Mouse (Mus musculus): ENCODE data around the gene Ermap. TPM values are rescaled to one million over a fixed set of nuclear protein-coding genes. Genes with fewer than 3 reads are reported as not detected.

The Ermap gene
- polyA plus RNA-seq, 1 experiment = 0.08 TPM

DNA sequence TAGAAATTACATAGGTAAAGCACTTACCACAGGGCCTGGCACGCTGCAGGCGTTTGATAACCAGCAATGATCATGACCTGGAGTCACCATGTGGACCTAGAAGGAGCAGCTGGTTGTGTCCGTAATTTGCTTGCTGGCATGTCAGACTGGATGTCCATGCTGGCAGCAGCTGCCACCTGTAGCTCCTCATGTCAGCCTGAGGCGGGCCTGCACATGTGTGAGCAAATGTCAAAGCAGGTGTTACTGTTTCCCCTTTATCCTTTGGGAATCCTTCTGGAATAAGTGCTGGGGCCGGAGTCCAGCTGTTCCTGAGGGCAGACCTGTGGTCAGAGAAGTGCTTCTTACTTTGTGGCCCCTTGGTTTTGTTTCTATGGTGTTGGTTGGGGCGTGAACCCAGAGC lies 8.3 kb upstream of the Ermap start:
- H3K27me3 ChIP-seq (replicated peaks; ENCODE audit: control insufficient read depth, insufficient read depth, low read length) = no peaks in the 10 kb centered on the region
- H3K36me3 ChIP-seq (ENCODE audit: control insufficient read depth, insufficient read depth, low read length) = no peaks in the 10 kb centered on the region
- TF ChIP-seq POLR2A (IDR thresholded peaks at IDR 0.05; ENCODE audit: low read depth, low read length) = no peak
- TF ChIP-seq CTCF (conservative IDR thresholded peaks at IDR 0.05; ENCODE audit: insufficient read depth, insufficient read length, low read depth, low read length) = no peak
- WGBS = 87% methylated on average over 6 of the region's 6 CpGs
- DNase-seq = no peak
- H3K27ac ChIP-seq (ENCODE audit: insufficient read depth, low read depth, low read length) = no peak overlapping the region
- no peak overlapping the region for H3K4me3 ChIP-seq (ENCODE audit: insufficient read depth, low read depth, low read length)
- H3K4me1 ChIP-seq (ENCODE audit: control insufficient read depth, insufficient read depth, low read length) = no peaks in the 10 kb centered on the region

DNA sequence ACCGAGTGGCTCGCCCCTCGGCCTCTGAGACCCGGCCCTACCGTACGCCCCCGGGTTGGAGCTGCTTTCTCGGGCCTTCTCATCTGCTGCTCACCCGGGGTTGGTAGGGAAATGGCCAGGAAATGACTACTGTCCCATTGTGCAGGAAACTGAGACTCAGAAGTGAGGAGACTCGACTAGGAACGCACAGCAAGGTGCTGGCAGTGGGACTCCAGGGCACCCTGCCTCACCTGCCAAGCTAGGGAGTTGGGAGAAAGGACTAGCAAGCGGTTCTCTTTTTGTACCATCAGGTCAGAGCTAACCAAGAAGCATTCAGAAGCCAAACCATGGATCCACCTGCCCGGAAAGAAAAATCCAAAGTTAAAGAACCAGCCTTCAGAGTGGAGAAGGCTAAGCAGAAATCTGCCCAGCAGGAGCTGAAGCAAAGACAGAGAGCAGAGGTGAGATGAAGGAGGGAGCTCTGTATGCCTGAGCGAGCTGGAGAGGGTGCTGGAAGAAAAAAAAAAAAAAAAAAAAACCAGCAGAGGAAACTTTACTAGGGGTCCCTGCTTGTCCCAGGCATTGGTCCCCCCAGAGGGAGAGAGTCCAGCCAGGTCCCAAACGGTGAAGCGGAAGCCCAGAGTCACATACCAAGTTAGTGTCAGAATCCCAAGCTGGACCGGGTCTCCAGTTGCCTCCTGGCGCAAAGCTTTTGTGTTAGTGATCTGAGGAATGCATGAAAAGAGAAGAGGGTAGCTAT lies 5.9 kb upstream of the Ermap start:
- Histone ChIP-seq H3K27me3 (replicated peaks; ENCODE audit: control insufficient read depth, insufficient read depth, low read length) (no peaks in the 10 kb centered on the region), H3K27ac (ENCODE audit: insufficient read depth, low read depth, low read length) (no peak overlapping the region), H3K36me3 (ENCODE audit: control insufficient read depth, insufficient read depth, low read length) (no peaks in the 10 kb centered on the region), H3K4me3 (ENCODE audit: insufficient read depth, low read depth, low read length) (peak overlapping the region; percentile 77), H3K4me1 (ENCODE audit: control insufficient read depth, insufficient read depth, low read length) (no peaks in the 10 kb centered on the region)
- TF ChIP-seq POLR2A (IDR thresholded peaks at IDR 0.05; ENCODE audit: low read depth, low read length) (no peak), CTCF (conservative IDR thresholded peaks at IDR 0.05; ENCODE audit: insufficient read depth, insufficient read length, low read depth, low read length) (no peak)
- 11% methylated on average over 18 of the region's 18 CpGs for WGBS
- peak; percentile 30 for DNase-seq

DNA sequence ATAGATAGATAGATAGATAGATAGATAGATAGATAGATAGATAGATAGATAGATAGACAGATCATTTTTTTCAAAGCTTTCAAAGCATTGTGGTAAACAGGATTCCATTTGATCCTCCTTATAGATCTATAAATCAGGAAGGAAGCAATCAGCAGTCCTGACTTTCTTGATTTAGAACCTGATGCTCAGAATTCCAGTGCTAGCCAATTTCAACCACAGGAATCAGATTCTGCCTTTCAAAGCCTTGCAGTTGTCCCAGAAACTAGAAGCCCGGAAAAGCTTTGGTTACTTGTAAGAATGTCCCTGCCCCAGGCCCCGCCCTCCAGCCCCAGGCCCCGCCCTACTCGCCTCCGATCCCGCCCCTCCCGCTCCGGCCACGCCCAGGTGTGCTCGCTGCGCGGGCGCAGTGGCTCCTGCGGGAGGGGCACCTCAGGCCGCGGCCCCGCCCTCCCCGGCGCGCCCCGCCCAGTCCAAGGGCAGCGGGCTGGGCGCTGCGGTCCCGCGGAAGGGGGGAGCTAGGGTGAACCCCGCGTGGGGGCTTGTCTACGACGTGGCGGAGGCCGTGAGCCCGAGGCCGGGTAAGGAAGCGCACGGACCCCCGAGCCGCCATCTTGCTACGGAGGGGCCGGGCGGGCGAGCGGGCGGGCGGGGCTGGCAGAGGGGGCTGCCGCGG lies 5.2 kb upstream of the Ermap start, which contains the start of gene Svbp:
Gene Svbp (plus strand): TSS at position 398 of the 673 bp plus-strand sequence.
- DNase-seq = peak; percentile 91
- H3K4me3 ChIP-seq (ENCODE audit: insufficient read depth, low read depth, low read length) = peak within 1 kb of the TSS; percentile 77
- under 1% methylated on average over 45 of the region's 47 CpGs for WGBS
- no peaks in the 10 kb centered on the region for H3K4me1 ChIP-seq (ENCODE audit: control insufficient read depth, insufficient read depth, low read length)
- H3K36me3 ChIP-seq (ENCODE audit: control insufficient read depth, insufficient read depth, low read length) = no peaks in the 10 kb centered on the region
- H3K27ac ChIP-seq (ENCODE audit: insufficient read depth, low read depth, low read length) = no peak within 1 kb of the TSS
- TF ChIP-seq POLR2A (IDR thresholded peaks at IDR 0.05; ENCODE audit: low read depth, low read length) (no peak), CTCF (conservative IDR thresholded peaks at IDR 0.05; ENCODE audit: insufficient read depth, insufficient read length, low read depth, low read length) (no peak)
- no peaks in the 10 kb centered on the region for H3K27me3 ChIP-seq (replicated peaks; ENCODE audit: control insufficient read depth, insufficient read depth, low read length)

DNA sequence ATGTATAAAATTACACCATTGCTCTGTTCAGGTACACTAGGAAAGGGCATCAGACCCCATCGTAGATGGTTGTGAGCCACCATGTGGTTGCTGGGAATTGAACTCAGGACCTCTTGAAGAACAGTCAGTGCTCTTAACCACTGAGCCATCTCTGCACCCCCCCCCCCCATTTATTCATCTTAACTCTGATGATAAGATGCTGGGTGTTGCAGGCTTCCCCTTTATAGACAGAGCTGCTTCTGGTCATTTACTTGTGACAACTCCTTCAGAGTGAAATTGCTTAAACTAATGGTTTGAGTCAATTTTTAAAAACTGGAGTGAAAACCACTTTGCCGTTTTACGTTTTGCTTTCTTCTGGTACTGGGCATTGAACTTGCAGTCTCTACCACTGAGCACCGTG lies 2.9 kb upstream of the Ermap start:
- H3K27me3 ChIP-seq (replicated peaks; ENCODE audit: control insufficient read depth, insufficient read depth, low read length) = no peaks in the 10 kb centered on the region
- 95% methylated on average over 4 of the region's 4 CpGs for WGBS
- no peak overlapping the region for H3K4me3 ChIP-seq (ENCODE audit: insufficient read depth, low read depth, low read length)
- H3K36me3 ChIP-seq (ENCODE audit: control insufficient read depth, insufficient read depth, low read length) = no peaks in the 10 kb centered on the region
- no peaks in the 10 kb centered on the region for H3K4me1 ChIP-seq (ENCODE audit: control insufficient read depth, insufficient read depth, low read length)
- DNase-seq = no peak
- no peak overlapping the region for H3K27ac ChIP-seq (ENCODE audit: insufficient read depth, low read depth, low read length)
- TF ChIP-seq POLR2A (IDR thresholded peaks at IDR 0.05; ENCODE audit: low read depth, low read length) (no peak), CTCF (conservative IDR thresholded peaks at IDR 0.05; ENCODE audit: insufficient read depth, insufficient read length, low read depth, low read length) (no peak)

DNA sequence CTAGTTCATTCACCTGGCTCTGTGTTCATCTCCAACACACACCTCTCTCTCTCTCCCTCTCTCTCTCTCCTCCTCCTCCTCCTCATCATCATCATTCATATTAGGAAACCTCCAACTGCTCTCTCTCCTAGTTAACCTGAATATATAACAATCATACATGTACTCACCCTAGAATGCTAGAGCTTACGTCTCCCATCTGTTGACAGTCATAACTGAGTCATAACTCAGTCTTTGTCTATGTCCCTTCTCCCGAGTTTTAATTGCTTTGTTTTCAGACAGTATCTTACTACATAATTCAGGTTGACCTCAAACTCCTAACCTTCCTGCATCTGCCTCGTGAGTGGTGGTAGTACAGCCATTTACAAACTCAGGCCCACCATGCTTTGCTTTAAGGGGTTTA lies 1.5 kb upstream of the Ermap start:
- 75% methylated on average over 3 of the region's 3 CpGs for WGBS
- no peak for DNase-seq
- no peak overlapping the region for H3K27ac ChIP-seq (ENCODE audit: insufficient read depth, low read depth, low read length)
- TF ChIP-seq POLR2A (IDR thresholded peaks at IDR 0.05; ENCODE audit: low read depth, low read length) = no peak
- no peak for TF ChIP-seq CTCF (conservative IDR thresholded peaks at IDR 0.05; ENCODE audit: insufficient read depth, insufficient read length, low read depth, low read length)
- H3K4me3 ChIP-seq (ENCODE audit: insufficient read depth, low read depth, low read length) = no peak overlapping the region
- H3K4me1 ChIP-seq (ENCODE audit: control insufficient read depth, insufficient read depth, low read length) = no peaks in the 10 kb centered on the region
- H3K36me3 ChIP-seq (ENCODE audit: control insufficient read depth, insufficient read depth, low read length) = no peaks in the 10 kb centered on the region
- no peaks in the 10 kb centered on the region for H3K27me3 ChIP-seq (replicated peaks; ENCODE audit: control insufficient read depth, insufficient read depth, low read length)

DNA sequence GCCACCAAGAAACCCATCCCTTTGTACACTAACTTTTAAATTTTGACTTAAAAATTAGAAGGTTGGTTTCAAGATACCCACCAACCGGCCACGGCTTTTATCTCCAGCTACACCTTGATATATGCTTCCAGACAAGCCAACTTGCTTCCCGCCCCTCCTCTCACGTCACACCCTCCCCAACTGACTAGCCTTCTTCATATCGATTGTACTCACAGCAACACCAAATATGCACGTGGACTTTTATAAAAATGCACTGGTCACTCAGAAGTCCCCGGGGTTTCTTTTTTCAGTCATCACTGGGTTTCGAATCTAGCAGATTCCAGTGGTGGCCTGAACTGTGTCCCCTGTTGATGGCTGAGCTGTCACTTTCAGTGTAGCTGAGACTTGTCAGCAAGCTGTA lies 807 bp upstream of the Ermap start:
- DNase-seq = no peak
- TF ChIP-seq POLR2A (IDR thresholded peaks at IDR 0.05; ENCODE audit: low read depth, low read length) (no peak), CTCF (conservative IDR thresholded peaks at IDR 0.05; ENCODE audit: insufficient read depth, insufficient read length, low read depth, low read length) (no peak)
- Histone ChIP-seq H3K4me3 (ENCODE audit: insufficient read depth, low read depth, low read length) (no peak overlapping the region), H3K4me1 (ENCODE audit: control insufficient read depth, insufficient read depth, low read length) (no peaks in the 10 kb centered on the region), H3K27me3 (replicated peaks; ENCODE audit: control insufficient read depth, insufficient read depth, low read length) (no peaks in the 10 kb centered on the region), H3K27ac (ENCODE audit: insufficient read depth, low read depth, low read length) (no peak overlapping the region), H3K36me3 (ENCODE audit: control insufficient read depth, insufficient read depth, low read length) (no peaks in the 10 kb centered on the region)
- WGBS = 87% methylated on average over 8 of the region's 8 CpGs

DNA sequence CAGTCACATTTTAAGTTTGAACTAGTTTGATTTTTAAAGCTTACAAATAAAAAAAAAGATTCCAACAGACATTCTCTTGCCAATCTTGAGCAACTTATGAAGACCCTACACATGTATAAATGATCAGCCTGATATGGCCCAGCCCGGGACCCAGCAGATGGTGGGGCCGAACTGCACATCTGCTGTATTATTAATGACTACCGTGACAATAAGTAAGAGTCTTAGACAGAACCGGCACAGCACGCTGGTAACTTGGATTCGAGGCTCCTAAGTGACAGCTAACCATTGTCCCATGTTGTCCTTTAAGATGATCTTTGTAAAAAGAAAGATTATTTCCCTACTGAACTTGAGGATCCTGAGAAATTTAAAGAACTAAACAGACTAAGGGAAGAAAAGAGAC lies 419 bp downstream of the Ermap start:
- Histone ChIP-seq H3K4me1 (ENCODE audit: control insufficient read depth, insufficient read depth, low read length) (no peaks in the 10 kb centered on the region), H3K27ac (ENCODE audit: insufficient read depth, low read depth, low read length) (no peak overlapping the region), H3K27me3 (replicated peaks; ENCODE audit: control insufficient read depth, insufficient read depth, low read length) (no peaks in the 10 kb centered on the region), H3K36me3 (ENCODE audit: control insufficient read depth, insufficient read depth, low read length) (no peaks in the 10 kb centered on the region), H3K4me3 (ENCODE audit: insufficient read depth, low read depth, low read length) (no peak overlapping the region)
- WGBS = 81% methylated on average over 6 of the region's 6 CpGs
- DNase-seq = no peak
- no peak for TF ChIP-seq POLR2A (IDR thresholded peaks at IDR 0.05; ENCODE audit: low read depth, low read length)
- no peak for TF ChIP-seq CTCF (conservative IDR thresholded peaks at IDR 0.05; ENCODE audit: insufficient read depth, insufficient read length, low read depth, low read length)

All from kidney, adult 2 months (tissue).